Mouse (Mus musculus) intestine, postnatal 0 days (tissue): ENCODE measurements around the gene Tmem40. TPM values are rescaled to one million over a fixed set of nuclear protein-coding genes. Genes with fewer than 3 reads are reported as not detected.

ENCODE experiments used
- ATAC-seq: fragments of 200-750 bp; cut with Nextera tagmentation; 2 replicates; pipeline ENCODE4 v1.8.0; 2017; ENCODE audit warnings: mild to moderate bottlenecking, moderate TSS enrichment, moderate library complexity
- H3K27ac ChIP-seq: fragments of 300-500 bp; sonication (generic); 2 replicates; pipeline ENCODE4 v1.5.1; 2014; ENCODE audit warnings: mild to moderate bottlenecking, low read depth, low read length, moderate library complexity
- H3K27me3 ChIP-seq: fragments of 300-500 bp; sonication (generic); replicated peaks from 2 replicates; pipeline ENCODE4 v1.6.1; 2014; ENCODE audit warnings: low read length, mixed read lengths; ENCODE audit not compliant: control insufficient read depth, insufficient read depth
- H3K36me3 ChIP-seq: fragments of 300-500 bp; sonication (generic); 2 replicates; pipeline ENCODE4 v1.6.1; 2014; ENCODE audit warnings: mild to moderate bottlenecking, moderate library complexity; ENCODE audit not compliant: control insufficient read depth, insufficient read depth
- H3K4me1 ChIP-seq: fragments of 300-500 bp; sonication (generic); replicated peaks from 2 replicates; pipeline ENCODE4 v1.6.1; 2014; ENCODE audit warnings: antibody characterized with exemption, low read length, mixed read lengths; ENCODE audit not compliant: control insufficient read depth, insufficient read depth
- H3K4me2 ChIP-seq: fragments of 300-500 bp; sonication (generic); replicated peaks from 2 replicates; pipeline ENCODE4 v1.6.1; 2014; ENCODE audit warnings: low read depth, mild to moderate bottlenecking, moderate library complexity
- H3K4me3 ChIP-seq: fragments of 300-500 bp; sonication (generic); 2 replicates; pipeline ENCODE4 v1.5.1; 2014; ENCODE audit warnings: low read depth, low read length
- H3K9ac ChIP-seq: fragments of 300-500 bp; sonication (generic); 2 replicates; pipeline ENCODE4 v1.6.1; 2014; ENCODE audit warnings: mild to moderate bottlenecking, low read depth, low read length
- H3K9me3 ChIP-seq: fragments of 300-500 bp; sonication (generic); 2 replicates; pipeline ENCODE4 v1.6.1; 2016; ENCODE audit warnings: mixed run types; ENCODE audit not compliant: control insufficient read depth
- CTCF ChIP-seq: sonication (generic); IDR thresholded peaks from 2 replicates; pipeline ENCODE4 v1.5.1; 2016; ENCODE audit warnings: low read depth, mild to moderate bottlenecking, control low read depth, antibody characterized with exemption, moderate library complexity
- WGBS: fragments of 180-500 bp; shearing (Covaris S2); extraction: QIAGEN DNeasy Blood & Tissue Kit; methylation state at CpG from one replicate; pipeline ENCODE4 v1.1.7; 2014; 5-methylcytosine and 5-hydroxymethylcytosine counted together
- polyA plus RNA-seq: library from polyadenylated mRNA; unstranded; fragments of >200 nt; fragmentation: Nextera tagmentation; extraction: Ambion mirVana; gene quantifications from 2 replicates; pipeline ENCODE4 v1.2.1, GENCODE M21; 2015

Gene Tmem40
- polyA plus RNA-seq, 1 experiment from 2014 or later: 0.17 TPM

DNA sequence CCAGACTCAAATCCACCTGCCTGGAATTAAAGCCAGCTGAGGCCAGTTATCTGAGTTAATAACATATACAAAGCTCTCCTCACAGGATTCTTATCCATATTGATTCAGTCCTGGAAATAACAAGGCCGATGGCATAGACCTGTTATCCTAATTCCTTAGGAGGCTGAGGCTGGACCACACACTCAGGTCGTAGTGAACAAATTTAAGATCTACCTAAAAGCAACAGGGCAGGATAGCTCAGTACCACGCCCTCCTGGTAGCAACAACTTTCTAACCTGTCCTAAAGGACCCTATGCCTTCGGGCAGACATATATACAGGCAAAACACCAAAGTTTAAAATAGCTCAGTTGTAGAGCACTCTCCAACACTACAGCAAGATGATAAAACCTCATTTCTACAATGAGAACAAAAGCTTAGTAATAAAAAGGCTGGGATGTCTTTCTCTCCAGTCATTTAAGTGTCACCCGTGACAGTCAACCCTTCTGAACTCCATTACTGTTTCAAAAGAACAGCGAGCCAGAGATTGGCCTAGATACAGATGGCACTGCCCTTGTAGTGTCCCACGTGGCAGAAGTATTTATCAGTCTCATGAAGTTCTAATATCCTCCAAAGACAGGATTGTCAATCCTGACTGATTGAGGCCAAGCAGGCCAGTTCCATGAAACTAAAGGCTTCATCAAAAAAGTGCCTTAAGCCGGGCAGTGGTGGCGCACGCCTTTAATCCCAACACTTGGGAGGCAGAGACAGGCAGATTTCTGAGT is 42.4 kb upstream of the Tmem40 start:
- peaks cover 48% of the 10 kb centered on the region for H3K36me3 ChIP-seq
- no peaks in the 10 kb centered on the region for H3K9me3 ChIP-seq
- no peak overlapping the region for H3K9ac ChIP-seq
- peaks cover 7% of the 10 kb centered on the region; the same call in 1 of the 2 replicates for H3K4me1 ChIP-seq
- H3K4me3 ChIP-seq: no peak overlapping the region
- no peak overlapping the region for H3K4me2 ChIP-seq
- H3K27me3 ChIP-seq: no peaks in the 10 kb centered on the region
- no peak overlapping the region; the same call in 1 of the 2 replicates for H3K27ac ChIP-seq
- no peak for TF ChIP-seq CTCF
- no peak for ATAC-seq
- WGBS: 63% methylated on average over 10 of the region's 10 CpGs

DNA sequence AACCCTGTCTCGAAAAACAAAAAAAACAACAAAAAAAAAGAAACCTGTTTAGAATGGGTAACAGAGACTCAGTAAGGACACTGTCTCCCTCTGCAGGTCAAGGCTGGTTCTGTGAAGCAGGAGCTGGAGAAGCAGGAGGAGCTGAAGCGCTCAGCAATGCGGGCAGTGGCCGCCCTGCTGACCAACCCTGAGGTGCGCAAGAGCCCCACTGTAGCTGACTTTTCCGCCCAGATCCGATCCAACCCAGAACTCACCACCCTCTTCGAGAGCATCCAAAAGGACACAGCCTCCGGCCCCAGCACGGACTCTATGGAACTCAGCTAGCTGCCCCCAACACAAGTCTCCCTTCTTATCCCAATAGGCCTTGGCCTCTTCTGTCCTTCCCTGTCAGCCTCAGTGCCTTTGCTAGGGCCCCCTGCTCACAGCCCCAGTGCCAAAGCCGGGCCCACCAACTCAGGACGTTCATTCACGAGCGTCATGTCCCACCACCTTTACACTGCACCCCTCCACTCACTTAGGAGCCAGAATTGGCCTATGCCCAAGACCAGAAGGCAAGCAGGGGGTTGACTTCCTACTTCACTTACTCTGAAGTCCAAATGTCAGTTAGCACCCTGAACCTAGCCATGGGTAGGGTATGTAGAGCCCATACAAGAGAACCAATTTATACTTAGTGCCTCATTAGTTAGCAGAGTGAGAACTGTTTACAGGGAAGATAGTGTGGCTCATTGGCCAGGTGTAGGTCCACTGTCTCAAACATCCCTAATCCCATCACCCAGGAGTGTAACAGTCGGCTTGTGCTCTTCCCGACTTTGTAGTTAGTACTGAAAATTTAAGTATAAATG is 41.6 kb upstream of the Tmem40 start:
- Histone ChIP-seq H3K27me3 (no peaks in the 10 kb centered on the region), H3K36me3 (peaks cover 50% of the 10 kb centered on the region)
- WGBS: 39% methylated on average over 16 of the region's 16 CpGs

DNA sequence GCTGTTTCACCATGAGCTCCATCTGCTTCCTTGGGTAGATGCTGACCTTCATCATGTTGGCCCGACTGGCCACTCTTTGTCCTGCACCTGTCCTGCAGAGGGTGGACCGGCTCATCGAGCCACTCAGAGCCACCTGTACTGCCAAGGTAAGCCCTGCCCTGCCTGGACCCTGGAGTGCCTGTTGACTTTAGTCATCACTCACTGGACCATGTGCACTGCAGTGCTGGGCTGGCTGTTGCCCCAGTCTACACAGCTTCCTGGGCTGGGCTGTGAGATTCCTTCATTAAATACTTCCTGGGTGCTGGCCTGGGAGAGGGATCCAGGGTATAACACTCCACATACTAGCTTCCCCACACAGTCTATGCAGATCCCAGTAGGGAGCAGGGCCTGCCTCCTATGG is 39.6 kb upstream of the Tmem40 start:
- no peak for ATAC-seq
- 85% methylated on average over 3 of the region's 3 CpGs for WGBS
- H3K36me3 ChIP-seq: peaks cover 56% of the 10 kb centered on the region

More for the DNA sequence above, 41.6 kb upstream of the Tmem40 start:
- Histone ChIP-seq H3K27ac (no peak overlapping the region), H3K4me2 (no peak overlapping the region), H3K9me3 (no peaks in the 10 kb centered on the region), H3K4me3 (no peak overlapping the region), H3K9ac (no peak overlapping the region), H3K4me1 (peaks cover 7% of the 10 kb centered on the region; the same call in 1 of the 2 replicates)
- TF ChIP-seq CTCF: peak; percentile 83
- peak; percentile 46 for ATAC-seq

DNA sequence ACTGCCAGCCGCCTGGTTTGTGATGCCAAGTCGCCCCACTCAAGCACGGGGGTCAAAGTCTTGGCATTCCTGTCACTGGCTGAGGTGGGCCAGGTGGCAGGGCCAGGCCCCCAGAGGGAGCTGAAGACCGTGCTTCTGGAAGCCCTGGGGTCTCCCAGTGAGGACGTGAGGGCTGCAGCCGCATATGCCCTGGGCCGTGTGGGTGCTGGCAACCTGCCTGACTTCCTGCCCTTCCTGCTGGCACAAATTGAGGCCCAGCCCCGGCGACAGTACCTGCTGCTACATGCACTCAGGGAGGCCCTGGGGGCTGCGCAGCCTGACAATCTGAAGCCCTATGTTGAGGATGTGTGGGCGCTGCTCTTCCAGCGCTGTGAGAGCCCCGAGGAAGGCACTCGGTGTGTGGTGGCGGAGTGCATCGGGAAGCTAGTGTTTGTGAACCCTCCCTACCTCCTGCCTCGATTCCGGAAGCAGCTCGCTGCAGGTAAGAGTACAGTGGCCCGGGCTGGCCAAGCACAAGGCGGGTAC is 30.5 kb upstream of the Tmem40 start:
- Histone ChIP-seq H3K9me3 (no peaks in the 10 kb centered on the region), H3K4me2 (no peak overlapping the region), H3K9ac (no peak overlapping the region), H3K27me3 (no peaks in the 10 kb centered on the region), H3K4me3 (no peak overlapping the region), H3K36me3 (peaks cover 19% of the 10 kb centered on the region; the same call in 1 of the 2 replicates), H3K4me1 (no peaks in the 10 kb centered on the region), H3K27ac (no peak overlapping the region)
- no peak for ATAC-seq
- 87% methylated on average over 21 of the region's 21 CpGs for WGBS
- TF ChIP-seq CTCF: no peak

More for the DNA sequence above, 39.6 kb upstream of the Tmem40 start:
- H3K27me3 ChIP-seq: no peaks in the 10 kb centered on the region
- H3K4me1 ChIP-seq: peaks cover 5% of the 10 kb centered on the region; the same call in 1 of the 2 replicates
- no peak overlapping the region for H3K4me3 ChIP-seq
- no peak overlapping the region for H3K4me2 ChIP-seq
- no peak for TF ChIP-seq CTCF
- no peak overlapping the region for H3K9ac ChIP-seq
- H3K9me3 ChIP-seq: no peaks in the 10 kb centered on the region
- no peak overlapping the region for H3K27ac ChIP-seq

DNA sequence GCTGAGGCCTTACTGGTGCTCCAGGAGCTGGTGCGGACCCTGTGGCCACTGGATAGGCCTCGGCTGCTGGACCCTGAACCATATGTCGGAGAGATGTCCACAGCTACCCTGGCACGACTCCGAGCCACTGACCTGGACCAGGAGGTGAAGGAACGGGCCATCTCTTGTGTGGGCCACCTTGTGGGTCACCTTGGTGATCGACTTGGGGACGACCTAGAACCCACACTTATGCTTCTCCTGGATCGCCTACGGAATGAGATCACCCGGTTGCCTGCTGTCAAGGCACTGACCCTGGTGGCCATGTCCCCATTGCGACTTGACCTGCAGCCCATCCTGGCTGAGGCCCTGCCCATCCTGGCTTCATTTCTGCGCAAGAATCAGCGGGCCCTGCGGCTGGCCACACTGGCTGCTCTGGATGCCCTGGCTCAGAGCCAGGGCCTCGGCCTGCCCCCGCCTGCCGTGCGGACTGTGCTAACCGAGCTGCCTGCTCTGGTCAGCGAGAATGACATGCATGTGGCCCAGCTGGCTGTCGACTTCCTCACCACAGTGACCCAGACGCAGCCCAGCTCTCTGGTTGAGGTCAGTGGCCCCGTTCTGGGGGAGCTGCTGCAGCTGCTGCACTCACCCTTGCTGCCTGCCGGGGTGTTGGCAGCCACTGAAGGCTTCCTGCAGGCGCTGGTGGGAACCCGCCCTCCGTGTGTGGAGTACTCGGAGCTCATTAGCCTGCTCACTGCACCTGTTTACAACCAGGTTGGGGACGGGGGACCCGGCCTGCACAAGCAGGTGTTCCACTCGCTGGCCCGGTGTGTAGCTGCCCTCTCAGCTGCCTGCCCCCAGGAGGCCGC is 29.9 kb upstream of the Tmem40 start:
- Histone ChIP-seq H3K9me3 (no peaks in the 10 kb centered on the region), H3K27ac (no peak overlapping the region), H3K9ac (no peak overlapping the region), H3K4me1 (no peaks in the 10 kb centered on the region), H3K36me3 (peaks cover 14% of the 10 kb centered on the region; the same call in 1 of the 2 replicates), H3K4me2 (no peak overlapping the region), H3K27me3 (no peaks in the 10 kb centered on the region), H3K4me3 (no peak overlapping the region)
- TF ChIP-seq CTCF: no peak
- peak; percentile 36; the same call in 1 of the 2 replicates for ATAC-seq
- 82% methylated on average over 34 of the region's 34 CpGs for WGBS
